Mouse (Mus musculus) macrophage (primary cell): ENCODE measurements around the gene Ciz1. TPM values are rescaled to one million over a fixed set of nuclear protein-coding genes. Genes with fewer than 3 reads are reported as not detected.
A peak's percentile ranks its signal among the peaks of the same experiment; 100 is the strongest.
"Not testable (repeated sequence)": the region's sequence is repeated elsewhere in the genome, so short reads cannot be mapped to it uniquely, and the experiment has no call there.

Experiments
- H3K27ac ChIP-seq: fragments of 350-480 bp; formaldehyde crosslinking; 2 replicates; pipeline ENCODE4 v1.9.0; 2021
- H3K36me3 ChIP-seq: fragments of 350-480 bp; formaldehyde crosslinking; 2 replicates; pipeline ENCODE4 v1.9.0; 2021; ENCODE audit errors: inconsistent target
- H3K4me3 ChIP-seq: fragments of 350-480 bp; formaldehyde crosslinking; 2 replicates; pipeline ENCODE4 v1.9.0; 2021; ENCODE audit errors: inconsistent target
- H3K79me2 ChIP-seq: fragments of 350-480 bp; formaldehyde crosslinking; 2 replicates; pipeline ENCODE4 v1.9.0; 2021; ENCODE audit errors: inconsistent target
- WGBS: methylation state at CpG from one replicate; pipeline ENCODE4 v1.1.7; 2026; ENCODE audit warnings: inconsistent platforms; ENCODE audit not compliant: missing documents; 5-methylcytosine and 5-hydroxymethylcytosine counted together
- polyA plus RNA-seq: library from polyadenylated mRNA; stranded (reverse); fragments of 250-400 nt; gene quantifications from 3 replicates; pipeline ENCODE4 v1.2.4, GENCODE M21; 2018; ENCODE audit warnings: inconsistent platforms

Gene Ciz1
- polyA plus RNA-seq, 1 experiment from 2014 or later, result 118 TPM

- 55% methylated on average over 12 of the region's 13 CpGs for WGBS
- H3K79me2 ChIP-seq, result no peaks in the 10 kb centered on the region
These were observed 1.6 kb upstream of the Ciz1 start for GRCm38 (mm10) chr2:32350471-32351051.

DNA sequence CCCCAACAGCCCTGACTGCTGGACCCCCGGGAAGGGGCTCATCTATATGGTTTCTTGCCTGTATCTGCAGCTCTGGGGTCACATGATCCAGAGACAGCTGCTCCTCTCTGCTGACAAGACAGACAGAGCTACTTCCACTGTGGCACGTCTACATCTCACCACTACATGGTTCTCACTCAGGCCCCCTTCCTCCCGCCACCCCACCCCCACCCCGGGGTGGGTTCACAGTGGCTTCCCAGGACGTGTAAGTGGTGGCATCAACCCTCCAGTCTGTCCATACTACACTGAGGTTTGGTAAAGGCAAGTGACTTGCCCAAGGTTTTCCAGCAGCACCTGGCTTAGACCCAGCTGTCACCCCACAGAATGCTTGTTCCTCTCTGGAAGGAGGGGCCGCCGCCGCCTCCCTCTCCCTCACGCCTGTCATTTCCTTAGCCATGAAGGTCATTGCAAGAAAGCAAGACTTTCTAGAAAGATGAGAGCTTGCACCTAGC is 611 bp upstream of the Ciz1 start:
- H3K79me2 ChIP-seq, result no peaks in the 10 kb centered on the region
- H3K36me3 ChIP-seq, result no peaks in the 10 kb centered on the region
- 31% methylated on average over 8 of the region's 9 CpGs for WGBS
- no peak overlapping the region for H3K27ac ChIP-seq
- H3K4me3 ChIP-seq, result no peak overlapping the region

More at GRCm38 (mm10) chr2:32350471-32351051, 1.6 kb upstream of the Ciz1 start:
- Histone ChIP-seq H3K27ac (no peak overlapping the region), H3K36me3 (no peaks in the 10 kb centered on the region), H3K4me3 (no peak overlapping the region)

GRCm38 (mm10) chr2:32353007-32353542 is 948 bp downstream of the Ciz1 start, which contains the start of gene Dnm1:
Gene Dnm1 (minus strand): TSS chr2:32353338.
- H3K36me3 ChIP-seq, result no peaks in the 10 kb centered on the region
- no peak within 1 kb of the TSS for H3K27ac ChIP-seq
- H3K79me2 ChIP-seq, result no peaks in the 10 kb centered on the region
- H3K4me3 ChIP-seq, result no peak within 1 kb of the TSS
- WGBS, result under 1% methylated on average over 63 of the region's 63 CpGs

DNA sequence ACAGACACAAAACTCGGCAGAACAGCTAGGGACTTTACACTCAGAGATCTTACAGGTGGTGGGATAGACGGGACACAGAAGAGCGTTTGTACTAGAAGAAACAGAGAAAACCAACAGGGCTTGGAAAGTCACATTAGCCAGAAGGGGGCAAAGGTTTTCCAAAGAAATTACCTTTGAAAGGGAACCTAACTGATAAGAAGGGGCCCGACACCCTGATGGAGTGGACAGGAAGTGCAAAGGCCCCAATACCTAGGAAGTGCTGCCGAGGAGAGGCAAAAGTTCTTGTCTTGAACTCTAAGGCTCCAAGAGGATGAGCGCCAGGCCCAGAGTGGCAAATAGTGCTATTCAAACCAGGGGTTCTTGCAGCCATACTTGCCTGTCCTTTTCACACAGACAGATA is 1.7 kb downstream of the Ciz1 start:
- no peaks in the 10 kb centered on the region for H3K79me2 ChIP-seq
- H3K4me3 ChIP-seq, result no peak overlapping the region
- 80% methylated on average over 6 of the region's 6 CpGs for WGBS
- H3K27ac ChIP-seq, result no peak overlapping the region
- H3K36me3 ChIP-seq, result no peaks in the 10 kb centered on the region

- no peaks in the 10 kb centered on the region for H3K79me2 ChIP-seq
- H3K4me3 ChIP-seq, result no peak overlapping the region
- no peak overlapping the region for H3K27ac ChIP-seq
- 88% methylated on average over 3 of the region's 3 CpGs for WGBS
- no peaks in the 10 kb centered on the region for H3K36me3 ChIP-seq
These were observed 2.3 kb downstream of the Ciz1 start for GRCm38 (mm10) chr2:32354336-32354895.

GRCm38 (mm10) chr2:32356216-32356615 is 4.1 kb downstream of the Ciz1 start:
- no peaks in the 10 kb centered on the region for H3K36me3 ChIP-seq
- H3K27ac ChIP-seq, result no peak overlapping the region
- no peaks in the 10 kb centered on the region for H3K79me2 ChIP-seq
- H3K4me3 ChIP-seq, result no peak overlapping the region
- WGBS, result 91% methylated on average over 10 of the region's 10 CpGs

- Histone ChIP-seq H3K27ac (no peak overlapping the region), H3K79me2 (no peaks in the 10 kb centered on the region), H3K4me3 (no peak overlapping the region), H3K36me3 (no peaks in the 10 kb centered on the region)
- 85% methylated on average over 3 of the region's 3 CpGs for WGBS
These were observed 5.6 kb downstream of the Ciz1 start for GRCm38 (mm10) chr2:32357710-32358109.

DNA sequence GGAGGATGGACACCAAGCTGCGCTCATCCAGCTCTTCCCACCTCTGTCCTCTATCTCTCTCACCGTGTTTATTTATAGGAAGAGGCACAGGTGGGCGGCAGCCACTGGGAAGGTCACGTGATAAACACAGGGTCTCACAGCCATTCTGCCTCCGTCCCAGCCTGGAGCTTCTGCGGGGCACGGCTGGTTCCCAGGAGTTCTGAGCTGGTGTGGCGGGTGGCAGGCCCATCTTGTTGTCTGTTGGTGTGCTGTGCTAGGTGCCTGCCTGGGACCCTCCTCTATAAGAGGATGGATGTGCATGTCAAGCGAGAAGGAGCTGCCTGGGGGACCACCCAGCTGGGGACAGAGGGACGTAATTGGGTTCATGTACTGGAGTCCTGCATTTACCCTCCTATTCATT is 6.3 kb downstream of the Ciz1 start:
- Histone ChIP-seq H3K36me3 (no peaks in the 10 kb centered on the region), H3K79me2 (no peaks in the 10 kb centered on the region), H3K4me3 (no peak overlapping the region), H3K27ac (no peak overlapping the region)
- WGBS, result 82% methylated on average over 10 of the region's 10 CpGs

DNA sequence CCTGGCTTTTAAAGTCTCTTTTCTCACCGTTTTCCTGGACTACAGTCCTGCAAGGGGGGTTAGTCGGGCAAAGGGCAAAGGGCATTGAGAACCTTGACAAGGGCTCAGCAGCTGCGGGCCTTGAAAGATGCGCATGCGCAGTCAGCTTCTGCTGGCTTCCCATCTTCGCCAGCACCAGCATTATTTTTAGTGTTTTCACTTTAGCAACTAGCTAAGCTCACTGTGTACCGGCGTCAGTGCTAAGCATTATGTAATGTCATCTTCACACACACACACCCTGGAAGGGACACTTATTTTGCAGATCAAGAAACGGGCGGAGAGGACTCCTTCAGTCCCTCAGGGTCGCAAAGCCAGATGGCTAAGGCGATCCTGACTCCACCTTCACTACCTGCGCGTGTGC is 8.6 kb downstream of the Ciz1 start:
- 20% methylated on average over 14 of the region's 14 CpGs for WGBS
- Histone ChIP-seq H3K27ac (peak overlapping the region; percentile 15; the same call in 1 of the 2 replicates), H3K4me3 (peak overlapping the region; percentile 35), H3K36me3 (no peaks in the 10 kb centered on the region), H3K79me2 (peaks cover 3% of the 10 kb centered on the region; the same call in 1 of the 2 replicates)

DNA sequence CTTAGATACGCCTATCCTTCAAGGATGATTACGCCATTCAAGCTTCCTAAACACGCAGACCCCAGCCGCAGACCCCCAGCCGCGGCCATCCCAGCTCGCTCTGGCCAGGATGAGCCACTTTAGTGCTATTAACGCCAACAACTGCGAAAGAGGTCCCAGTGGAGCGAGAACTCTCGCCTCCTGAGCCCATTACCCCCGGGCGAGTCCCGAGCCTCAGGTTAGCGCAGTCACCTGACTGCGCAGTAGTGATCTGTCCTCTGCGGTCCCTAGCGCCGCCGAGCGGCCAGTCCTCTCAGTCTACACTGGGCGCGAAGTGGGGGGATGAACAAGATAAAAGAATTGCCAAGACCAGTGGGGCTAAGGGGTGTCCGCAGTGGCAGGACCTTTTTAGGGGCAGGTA is 9.3 kb downstream of the Ciz1 start:
- Histone ChIP-seq H3K4me3 (peak overlapping the region; percentile 35), H3K27ac (peak overlapping the region; percentile 15), H3K79me2 (peaks cover 3% of the 10 kb centered on the region; the same call in 1 of the 2 replicates), H3K36me3 (peaks cover 1% of the 10 kb centered on the region; the same call in 1 of the 2 replicates)
- WGBS, result 5% methylated on average over 24 of the region's 24 CpGs

GRCm38 (mm10) chr2:32362274-32362673 is 10.1 kb downstream of the Ciz1 start:
- 12% methylated on average over 5 of the region's 5 CpGs for WGBS
- H3K79me2 ChIP-seq, H3K36me3 ChIP-seq: not testable (repeated sequence)
- Histone ChIP-seq H3K4me3 (peak overlapping the region; percentile 81), H3K27ac (peak overlapping the region; percentile 39; the same call in 1 of the 2 replicates)

DNA sequence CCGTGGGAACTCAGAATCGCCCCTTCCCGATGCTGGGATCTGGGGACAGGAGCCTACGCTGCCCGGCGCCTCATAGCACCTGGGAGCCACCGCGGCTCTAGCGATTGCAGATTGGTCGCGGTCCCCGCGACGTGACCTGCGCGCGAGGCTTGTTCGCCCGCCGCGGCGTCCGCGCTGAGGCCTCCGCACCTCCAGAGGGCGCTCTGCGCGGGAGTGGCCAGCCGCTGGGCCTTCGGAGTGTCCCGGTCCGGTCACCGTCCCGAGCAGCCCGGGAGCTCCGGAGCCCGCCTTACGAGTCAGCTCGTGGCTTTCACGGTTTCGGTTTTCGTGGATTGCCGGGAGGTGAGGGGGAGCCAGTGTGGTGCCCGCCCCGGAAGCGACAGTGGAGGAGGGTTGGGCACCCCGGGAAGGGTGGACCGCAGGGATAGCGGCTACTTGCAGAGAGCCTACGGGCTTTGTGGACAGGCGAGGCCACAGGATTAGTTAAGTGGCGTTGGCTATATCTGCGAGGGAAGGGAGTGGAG is 10.8 kb downstream of the Ciz1 start:
- H3K79me2 ChIP-seq, result peaks cover 3% of the 10 kb centered on the region; the same call in 1 of the 2 replicates
- under 1% methylated on average over 43 of the region's 53 CpGs for WGBS

DNA sequence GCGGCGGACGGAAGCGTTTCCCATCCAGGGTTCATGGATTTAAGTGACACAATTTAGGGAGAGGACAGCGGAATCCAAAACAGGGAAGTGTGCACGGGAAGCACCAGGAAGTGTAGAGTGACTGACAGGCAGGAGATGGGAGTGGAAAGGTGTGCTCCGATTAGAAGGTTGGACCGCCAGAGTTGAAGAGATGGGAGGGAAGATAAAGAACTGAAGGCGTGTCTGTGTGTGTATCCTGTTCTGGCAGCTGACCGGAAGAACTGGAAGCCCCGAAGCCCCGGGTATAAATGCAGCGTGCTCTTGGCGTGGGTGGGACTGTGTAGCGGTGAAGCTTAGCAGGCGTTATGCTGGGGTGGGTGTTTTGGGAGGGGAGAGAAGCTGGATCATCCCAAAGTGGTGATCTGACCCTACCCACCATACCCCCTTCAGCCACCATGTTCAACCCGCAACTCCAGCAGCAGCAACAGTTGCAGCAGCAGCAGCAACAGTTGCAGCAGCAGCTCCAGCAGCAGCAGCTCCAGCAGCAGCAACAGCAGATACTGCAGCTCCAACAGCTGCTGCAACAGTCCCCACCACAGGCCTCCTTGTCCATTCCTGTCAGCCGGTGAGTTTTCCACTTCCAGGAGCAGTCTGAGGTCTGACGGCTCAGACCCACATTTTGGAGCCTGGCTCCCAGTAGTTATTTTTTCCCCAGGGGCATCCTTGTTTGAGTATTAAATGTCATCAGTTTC is 11.4 kb downstream of the Ciz1 start:
- H3K27ac ChIP-seq, result peak overlapping the region; percentile 82
- peaks cover 20% of the 10 kb centered on the region for H3K36me3 ChIP-seq
- 8% methylated on average over 19 of the region's 19 CpGs for WGBS
- peaks cover 3% of the 10 kb centered on the region; the same call in 1 of the 2 replicates for H3K79me2 ChIP-seq
- H3K4me3 ChIP-seq, result peak overlapping the region; percentile 81

More for the DNA sequence above, 10.8 kb downstream of the Ciz1 start:
- H3K36me3 ChIP-seq, result peaks cover 15% of the 10 kb centered on the region
- peak overlapping the region; percentile 81 for H3K4me3 ChIP-seq
- peak overlapping the region; percentile 82 for H3K27ac ChIP-seq

GRCm38 (mm10) chr2:32364121-32364520 is 12.0 kb downstream of the Ciz1 start:
- Histone ChIP-seq H3K79me2 (peaks cover 3% of the 10 kb centered on the region; the same call in 1 of the 2 replicates), H3K4me3 (peak overlapping the region; percentile 81; the same call in 1 of the 2 replicates), H3K27ac (no peak overlapping the region; the same call in 1 of the 2 replicates), H3K36me3 (peaks cover 20% of the 10 kb centered on the region)
- 92% methylated on average over 7 of the region's 8 CpGs for WGBS
